Mouse (Mus musculus): ENCODE data around the gene Magi2. TPM values are rescaled to one million over a fixed set of nuclear protein-coding genes. Genes with fewer than 3 reads are reported as not detected.

The Magi2 gene
- polyA plus RNA-seq, 1 experiment = 1.8 TPM

DNA sequence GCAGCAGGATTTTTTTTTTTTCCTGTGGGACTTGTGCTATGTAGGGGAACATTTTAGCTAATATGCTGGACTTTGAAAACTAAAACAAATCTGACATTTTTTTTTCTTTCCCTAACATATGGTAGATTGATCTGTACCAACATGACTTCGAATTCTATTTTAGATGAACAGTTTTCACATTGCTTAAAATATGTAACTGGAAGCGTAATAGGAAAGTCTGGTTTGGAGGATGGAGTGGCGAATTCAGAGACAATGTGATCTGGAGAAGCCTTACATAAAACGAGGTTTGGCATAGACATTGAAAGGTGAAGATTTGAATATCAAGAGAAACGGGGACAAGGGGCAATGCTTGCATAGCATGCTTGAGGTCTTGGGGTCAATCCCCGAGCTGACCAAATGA lies 519.1 kb downstream of the Magi2 start:
- no peak for DNase-seq (ENCODE audit: low read depth)

GRCm38 (mm10) chr5:19746865-19747514 lies 520.2 kb downstream of the Magi2 start:
- DNase-seq (ENCODE audit: low read depth) = no peak

GRCm38 (mm10) chr5:19747631-19748030 lies 520.8 kb downstream of the Magi2 start:
- no peak for DNase-seq (ENCODE audit: low read depth)

GRCm38 (mm10) chr5:19779224-19779623 lies 552.4 kb downstream of the Magi2 start:
- no peak for DNase-seq (ENCODE audit: low read depth)

DNA sequence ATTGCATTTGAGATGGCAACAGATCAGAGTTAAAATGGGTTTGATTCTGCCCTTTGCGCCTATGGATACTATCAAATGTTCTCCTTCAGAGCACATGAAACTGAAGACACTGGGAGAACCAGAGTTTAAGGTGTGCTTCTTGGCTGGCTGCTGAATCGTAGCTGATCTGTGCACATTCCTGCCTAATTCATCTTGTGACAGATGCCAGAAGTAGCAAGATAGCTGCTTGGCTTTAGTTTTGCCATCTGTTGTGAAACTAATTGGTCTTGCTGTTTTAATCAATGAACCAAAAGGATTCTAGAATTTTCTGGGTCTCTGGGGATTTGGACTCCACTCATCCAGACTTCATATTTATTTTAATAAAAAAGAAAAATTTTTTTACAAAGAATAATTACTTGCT lies 553.2 kb downstream of the Magi2 start:
- DNase-seq (ENCODE audit: low read depth) = no peak

GRCm38 (mm10) chr5:19785320-19785719 lies 558.5 kb downstream of the Magi2 start:
- no peak for DNase-seq (ENCODE audit: low read depth)

DNA sequence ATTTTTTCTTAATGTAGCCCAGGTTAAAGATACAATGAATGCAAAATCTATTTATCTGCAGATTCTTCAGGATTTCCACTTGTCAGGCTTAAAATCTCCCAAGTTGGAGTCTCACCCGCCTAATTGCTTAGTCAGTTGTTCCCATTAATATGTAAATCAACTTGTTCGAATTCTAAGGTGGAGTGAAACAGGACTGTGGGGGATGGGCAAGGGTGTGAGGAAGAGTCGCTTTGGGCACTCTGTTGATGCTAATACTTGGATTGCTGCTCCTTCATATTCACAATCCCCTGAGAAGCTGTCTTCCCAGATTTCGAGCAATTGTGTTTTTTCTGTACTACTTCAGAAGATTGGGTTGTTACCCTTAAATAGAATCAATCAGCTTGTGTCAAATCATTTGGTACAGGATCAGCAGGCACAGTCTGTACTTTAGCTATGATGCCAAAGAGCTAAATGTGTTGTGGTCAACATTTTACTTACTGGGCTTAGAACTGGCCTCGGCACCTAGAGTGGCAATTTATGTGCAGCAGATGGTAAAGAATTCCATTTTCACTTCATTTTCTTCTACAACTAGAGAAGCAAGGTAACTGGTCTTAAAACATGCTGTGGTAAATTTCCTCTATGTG lies 560.8 kb downstream of the Magi2 start:
- no peak for DNase-seq (ENCODE audit: low read depth)

- DNase-seq (ENCODE audit: low read depth) = no peak
Measured at GRCm38 (mm10) chr5:19803052-19803769, 576.4 kb downstream of the Magi2 start.

DNA sequence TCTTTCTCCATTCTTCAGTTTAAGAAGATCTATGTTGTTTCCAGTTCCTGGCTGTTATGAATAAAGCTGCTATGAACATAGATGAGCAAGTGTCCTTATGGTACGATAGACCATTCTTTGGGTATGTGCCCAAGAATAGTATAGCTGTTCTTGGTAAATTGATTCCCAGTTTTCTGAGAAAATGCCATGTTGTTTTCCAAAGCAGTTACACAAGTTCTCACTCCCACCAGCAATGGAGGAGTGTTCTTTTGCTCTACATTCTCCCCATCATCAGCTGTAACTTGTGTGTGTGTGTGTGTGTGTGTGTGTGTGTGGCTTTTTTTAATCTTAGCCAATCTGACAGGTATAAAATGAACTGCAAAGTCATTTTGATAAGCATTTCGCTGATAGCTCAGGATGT lies 595.7 kb downstream of the Magi2 start:
- no peak for DNase-seq (ENCODE audit: low read depth)

DNA sequence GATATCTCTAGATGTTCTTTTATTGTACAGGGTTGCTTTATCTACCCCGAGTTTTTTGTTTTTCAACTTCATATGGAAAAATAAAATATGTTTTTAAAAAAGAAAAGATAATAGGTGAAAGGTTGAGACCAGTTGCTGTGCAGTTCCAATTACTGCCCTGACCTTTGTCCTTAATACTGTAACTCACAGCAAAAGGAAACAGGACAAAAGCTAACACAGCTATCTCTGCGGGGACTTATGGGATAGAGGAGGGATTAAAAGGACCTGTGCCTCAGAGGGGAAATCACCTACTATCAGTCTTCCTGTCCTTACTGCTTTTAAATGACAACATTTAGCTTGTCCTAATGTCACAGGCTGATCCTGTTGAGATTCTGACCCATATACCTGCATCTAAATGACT lies 599.1 kb downstream of the Magi2 start:
- no peak for DNase-seq (ENCODE audit: low read depth)

DNA sequence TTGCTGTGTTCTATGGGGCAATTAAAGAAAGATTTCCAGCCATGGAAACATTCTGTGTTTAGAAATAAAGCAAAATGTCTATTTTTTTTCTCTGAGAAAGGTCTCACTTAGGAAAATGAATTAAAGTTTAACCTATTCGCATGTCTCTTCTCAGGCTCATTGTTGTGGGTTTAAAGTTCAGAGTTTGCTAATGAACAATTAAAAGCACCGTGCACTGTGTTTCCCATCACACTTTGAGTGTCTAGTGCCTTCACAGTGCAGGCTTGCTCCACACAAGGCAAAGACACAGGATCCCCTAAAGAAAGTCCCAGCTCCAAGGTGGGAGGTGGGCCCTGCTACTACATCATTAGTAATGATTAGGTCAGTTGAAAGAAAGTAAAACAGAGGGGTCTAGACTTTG lies 602.5 kb downstream of the Magi2 start:
- DNase-seq (ENCODE audit: low read depth) = no peak

DNA sequence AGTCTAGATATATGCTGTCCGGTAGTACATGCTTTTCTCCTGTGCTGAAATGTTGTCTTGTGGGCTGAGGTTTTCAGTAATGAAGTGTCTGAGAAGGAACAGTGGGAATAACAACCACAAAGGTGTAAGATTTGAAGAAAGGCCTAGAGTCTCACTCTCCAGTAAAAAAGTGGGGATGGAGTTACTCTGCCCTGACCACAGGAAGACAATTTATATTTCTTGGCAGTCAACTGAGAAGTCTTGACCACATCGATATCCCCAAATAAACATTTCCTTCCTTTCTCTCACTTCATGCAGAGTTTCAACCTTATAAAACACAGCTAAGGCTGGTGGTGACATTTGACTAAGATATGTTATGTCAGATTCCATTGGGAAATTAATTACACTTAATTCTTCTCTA lies 636.0 kb downstream of the Magi2 start:
- DNase-seq (ENCODE audit: low read depth) = no peak

- no peak for DNase-seq (ENCODE audit: low read depth)
Measured at GRCm38 (mm10) chr5:19870406-19870805, 643.6 kb downstream of the Magi2 start.

GRCm38 (mm10) chr5:19891693-19892092 lies 664.9 kb downstream of the Magi2 start:
- DNase-seq (ENCODE audit: low read depth) = no peak

DNA sequence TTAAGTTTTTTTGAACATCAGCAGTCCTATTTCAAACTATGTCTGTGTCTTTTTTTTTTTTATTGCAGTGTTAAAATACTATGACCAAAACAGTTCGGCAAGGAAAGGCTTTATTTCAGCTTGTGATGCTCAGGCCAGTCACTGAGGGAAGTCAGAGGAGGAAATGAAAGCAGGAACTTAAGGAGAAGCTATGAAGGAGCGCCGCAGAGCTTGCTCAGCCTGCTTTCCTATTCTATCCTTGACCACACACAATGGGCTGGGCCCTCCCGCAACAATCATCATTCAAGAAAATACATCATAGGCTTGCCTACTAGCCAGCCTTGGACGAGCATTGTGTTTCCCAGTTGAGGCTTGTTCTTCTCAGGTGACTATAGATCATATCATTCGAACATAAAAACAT lies 669.1 kb downstream of the Magi2 start:
- DNase-seq (ENCODE audit: low read depth) = no peak

DNA sequence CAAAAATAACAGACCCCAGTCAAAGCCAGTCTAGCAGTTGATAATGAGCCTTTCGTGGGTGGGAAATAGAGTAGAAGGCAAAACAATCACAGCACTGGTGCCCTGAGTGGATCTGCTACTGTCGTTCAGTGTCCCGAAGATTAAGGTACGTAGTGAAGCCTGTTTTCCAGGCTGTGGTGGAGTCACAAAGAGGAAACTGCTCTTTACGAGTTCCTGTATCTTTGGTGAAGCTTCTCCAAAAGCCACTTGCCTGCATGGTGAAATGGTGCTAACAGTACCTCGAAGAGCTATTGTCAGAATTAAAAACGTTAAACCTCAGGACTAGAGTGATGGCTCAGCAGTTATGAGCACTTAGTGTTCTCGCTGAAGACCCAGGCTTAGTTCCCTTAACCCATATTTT lies 674.8 kb downstream of the Magi2 start:
- DNase-seq (ENCODE audit: low read depth) = no peak

GRCm38 (mm10) chr5:19906636-19907035 lies 679.8 kb downstream of the Magi2 start:
- DNase-seq (ENCODE audit: low read depth) = no peak

- no peak for DNase-seq (ENCODE audit: low read depth)
Measured at GRCm38 (mm10) chr5:19907381-19907982, 680.6 kb downstream of the Magi2 start.

GRCm38 (mm10) chr5:19907983-19908705 lies 681.3 kb downstream of the Magi2 start:
- DNase-seq (ENCODE audit: low read depth) = no peak

DNA sequence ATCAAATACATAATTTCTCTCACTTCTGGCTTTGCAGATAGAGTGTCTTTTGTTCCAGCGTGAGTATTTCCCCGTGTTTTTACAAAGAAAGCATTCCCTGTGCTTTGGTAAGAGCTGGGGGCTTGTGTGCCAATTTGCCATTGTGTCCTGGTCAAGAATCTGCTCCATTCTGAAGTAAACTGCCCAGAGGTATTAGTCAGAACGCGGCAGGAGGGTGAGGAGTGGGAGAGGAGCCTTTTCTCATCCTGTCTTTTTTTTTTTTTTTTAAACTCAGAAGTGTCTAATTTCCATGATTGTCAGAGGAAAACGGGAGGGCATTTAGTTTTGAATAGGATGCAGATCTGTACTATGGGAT lies 681.8 kb downstream of the Magi2 start:
- DNase-seq (ENCODE audit: low read depth) = no peak

DNA sequence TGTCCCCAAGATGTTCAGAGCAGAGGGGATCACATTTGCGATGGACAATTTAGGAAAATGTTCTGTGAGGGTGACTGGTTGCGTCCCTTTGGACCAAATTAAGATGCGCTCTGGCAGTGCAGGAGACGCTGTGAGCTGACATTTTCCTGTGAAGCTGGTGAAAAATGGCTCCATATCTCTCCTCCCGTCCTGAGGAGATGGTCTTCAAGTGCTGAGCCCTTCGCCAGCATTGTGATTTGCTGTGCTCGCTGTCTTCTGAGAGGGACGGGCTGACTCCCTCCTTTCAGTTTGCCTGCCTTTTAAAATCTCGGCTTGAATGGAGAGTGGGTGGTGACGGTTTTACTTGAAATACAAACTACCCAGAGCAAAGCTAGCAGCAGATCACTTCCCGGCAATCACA lies 682.2 kb downstream of the Magi2 start:
- DNase-seq (ENCODE audit: low read depth) = no peak

- DNase-seq (ENCODE audit: low read depth) = no peak
Measured at GRCm38 (mm10) chr5:19909664-19910063, 682.8 kb downstream of the Magi2 start.
